Mouse (Mus musculus) kidney, embryonic 15.5 days (tissue): Measurements from ENCODE around the gene Gab2. TPM values are rescaled to one million over a fixed set of nuclear protein-coding genes. Genes with fewer than 3 reads are reported as not detected.

Source experiments
- ATAC-seq: fragments of 200-750 bp; cut with Nextera tagmentation; replicated peaks from 2 replicates; pipeline ENCODE4 v1.8.0; 2017; ENCODE audit warnings: moderate TSS enrichment; ENCODE audit not compliant: low FRiP score
- H3K27ac ChIP-seq: fragments of 300-500 bp; sonication (generic); 2 replicates; pipeline ENCODE4 v1.5.1; 2015; ENCODE audit warnings: mild to moderate bottlenecking, inconsistent platforms
- H3K27me3 ChIP-seq: fragments of 300-500 bp; sonication (generic); 2 replicates; pipeline ENCODE4 v1.6.1; 2015; ENCODE audit warnings: inconsistent platforms
- H3K36me3 ChIP-seq: fragments of 300-500 bp; sonication (generic); 2 replicates; pipeline ENCODE4 v1.6.1; 2015; ENCODE audit warnings: inconsistent platforms
- H3K4me1 ChIP-seq: fragments of 300-500 bp; sonication (generic); 2 replicates; pipeline ENCODE4 v1.6.1; 2015; ENCODE audit warnings: inconsistent platforms
- H3K4me2 ChIP-seq: fragments of 300-500 bp; sonication (generic); 2 replicates; pipeline ENCODE4 v1.6.1; 2015; ENCODE audit warnings: moderate library complexity, mild to moderate bottlenecking, inconsistent platforms
- H3K4me3 ChIP-seq: fragments of 300-500 bp; sonication (generic); replicated peaks from 2 replicates; pipeline ENCODE4 v1.5.1; 2015; ENCODE audit warnings: mild to moderate bottlenecking, inconsistent platforms
- H3K9ac ChIP-seq: fragments of 300-500 bp; sonication (generic); 2 replicates; pipeline ENCODE4 v1.6.1; 2015; ENCODE audit warnings: mild to moderate bottlenecking, inconsistent platforms
- H3K9me3 ChIP-seq: fragments of 300-500 bp; sonication (generic); replicated peaks from 2 replicates; pipeline ENCODE4 v1.6.1; 2016; ENCODE audit warnings: inconsistent platforms
- WGBS: fragments of 180-500 bp; shearing (Covaris S2); methylation state at CpG from one replicate; pipeline ENCODE4 v1.1.7; 2015; ENCODE audit warnings: mixed read lengths; 5-methylcytosine and 5-hydroxymethylcytosine counted together
- polyA plus RNA-seq: library from polyadenylated mRNA; unstranded; fragments of >200 nt; fragmentation: Nextera tagmentation; extraction: Ambion mirVana; gene quantifications from 2 replicates; pipeline ENCODE4 v1.2.1, GENCODE M21; 2015

Gene Gab2
- polyA plus RNA-seq = 13.1 and 14.5 TPM in 2 replicates

DNA sequence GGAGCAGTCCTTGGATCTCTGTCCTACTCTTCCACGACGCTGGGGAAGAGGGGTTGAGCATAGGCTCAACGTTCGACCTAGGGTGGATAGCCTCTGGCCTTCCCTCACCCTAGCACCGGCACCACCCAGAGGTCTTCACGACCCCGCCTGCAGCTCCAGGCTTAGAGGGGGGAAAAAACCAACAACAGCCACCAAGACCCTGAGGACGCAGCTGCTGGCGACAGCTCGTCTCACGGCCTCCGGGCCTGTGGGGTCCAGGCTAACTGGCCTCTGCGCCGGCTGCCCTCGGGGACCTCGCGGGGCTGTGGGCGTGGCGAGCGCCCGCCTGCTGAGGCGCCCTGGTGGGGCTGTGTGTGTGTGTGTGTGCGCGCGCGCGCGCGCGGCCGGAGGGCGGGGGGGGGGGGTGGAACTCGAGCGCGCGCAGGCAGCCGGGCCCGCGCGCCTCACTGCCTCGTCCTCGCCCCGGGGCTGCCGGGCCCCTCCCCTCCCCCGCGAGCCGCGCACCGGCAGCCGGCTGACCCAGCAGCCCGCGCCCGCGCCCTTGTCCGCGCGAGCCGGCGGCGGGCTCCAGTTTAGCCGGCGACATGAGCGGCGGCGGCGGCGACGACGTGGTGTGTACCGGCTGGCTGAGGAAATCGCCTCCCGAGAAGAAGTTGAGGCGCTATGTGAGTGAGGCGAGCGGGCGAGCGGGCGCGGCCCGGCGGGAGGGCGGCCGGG lies at the start of gene Gab2:
TSS of gene Gab2 (plus strand) at position 345 of the 717 bp plus-strand sequence.
- Histone ChIP-seq H3K4me2 (peak within 1 kb of the TSS; percentile 72), H3K27ac (peak within 1 kb of the TSS; percentile 96), H3K27me3 (no peaks in the 10 kb centered on the region), H3K4me3 (peak within 1 kb of the TSS; percentile 97), H3K36me3 (no peaks in the 10 kb centered on the region), H3K9me3 (no peaks in the 10 kb centered on the region), H3K9ac (peak within 1 kb of the TSS; percentile 94), H3K4me1 (peaks cover 58% of the 10 kb centered on the region)
- 1% methylated on average over 59 of the region's 83 CpGs for WGBS
- ATAC-seq = peak; percentile 87

DNA sequence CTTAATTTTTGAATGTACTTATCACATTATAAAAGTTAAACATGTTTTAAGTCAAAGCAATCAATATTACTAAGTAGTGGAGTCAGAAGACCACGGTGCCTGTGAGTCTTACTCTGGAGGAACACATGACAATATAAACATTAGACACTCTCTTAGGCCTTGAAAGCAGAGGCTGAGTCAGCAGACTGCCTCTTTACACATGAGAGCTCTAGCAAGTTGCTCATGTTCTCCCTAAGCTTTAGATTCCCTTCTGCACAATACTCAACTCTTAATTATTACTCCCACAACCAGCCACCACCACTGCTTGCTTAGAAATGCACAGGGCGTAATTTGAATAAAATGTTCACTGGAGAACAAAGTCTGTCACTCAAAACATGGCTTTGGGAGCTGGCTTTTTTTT lies 49.0 kb upstream of the Gab2 start:
- no peak overlapping the region for H3K4me2 ChIP-seq
- peak; percentile 86 for ATAC-seq
- no peaks in the 10 kb centered on the region for H3K27me3 ChIP-seq
- no peak overlapping the region for H3K9ac ChIP-seq
- 0 out of 2 replicates have a peak, but pooled peaks cover 4% of the 10 kb centered on the region for H3K36me3 ChIP-seq
- H3K4me1 ChIP-seq = no peaks in the 10 kb centered on the region
- WGBS = 51% methylated on average over 2 of the region's 2 CpGs
- no peak overlapping the region for H3K4me3 ChIP-seq
- H3K9me3 ChIP-seq = no peaks in the 10 kb centered on the region
- H3K27ac ChIP-seq = no peak overlapping the region

GRCm38 (mm10) chr7:97039641-97040040 lies 41.7 kb upstream of the Gab2 start:
- no peaks in the 10 kb centered on the region for H3K27me3 ChIP-seq
- 34% methylated on average over 4 of the region's 4 CpGs for WGBS
- no peaks in the 10 kb centered on the region for H3K4me1 ChIP-seq
- H3K9ac ChIP-seq = no peak overlapping the region
- ATAC-seq = peak; percentile 88
- no peak overlapping the region for H3K27ac ChIP-seq
- H3K36me3 ChIP-seq = peaks cover 11% of the 10 kb centered on the region; the same call in 1 of the 2 replicates
- H3K9me3 ChIP-seq = no peaks in the 10 kb centered on the region
- no peak overlapping the region for H3K4me3 ChIP-seq
- H3K4me2 ChIP-seq = no peak overlapping the region

GRCm38 (mm10) chr7:97041868-97042449 lies 39.4 kb upstream of the Gab2 start:
- no peak overlapping the region for H3K27ac ChIP-seq
- no peak overlapping the region for H3K4me2 ChIP-seq
- ATAC-seq = no peak
- H3K9ac ChIP-seq = no peak overlapping the region
- H3K4me1 ChIP-seq = no peaks in the 10 kb centered on the region
- no peaks in the 10 kb centered on the region for H3K9me3 ChIP-seq
- H3K27me3 ChIP-seq = no peaks in the 10 kb centered on the region
- peaks cover 12% of the 10 kb centered on the region; the same call in 1 of the 2 replicates for H3K36me3 ChIP-seq
- H3K4me3 ChIP-seq = no peak overlapping the region
- WGBS = 72% methylated on average over 6 of the region's 6 CpGs

DNA sequence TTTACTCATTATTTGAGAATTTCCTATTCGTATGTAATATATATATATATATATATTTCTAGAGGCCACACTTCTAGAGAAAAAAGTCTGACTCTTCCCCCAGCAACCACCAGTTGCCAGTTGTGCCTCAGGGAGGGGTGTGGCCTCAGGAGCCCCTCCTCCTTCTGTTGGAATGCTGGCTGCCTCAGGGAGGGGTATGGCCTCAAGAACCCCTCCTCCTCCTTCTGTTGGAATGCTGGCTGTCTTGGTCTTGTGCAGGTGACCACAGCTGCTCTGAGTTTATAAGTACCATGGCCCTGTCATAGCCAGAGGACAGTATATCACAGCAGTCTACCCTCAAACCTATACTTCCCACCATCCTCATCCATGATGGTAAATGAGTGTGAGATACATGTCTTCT lies 38.4 kb upstream of the Gab2 start:
- 92% methylated on average over 1 of the region's 1 CpGs for WGBS
- peaks cover 16% of the 10 kb centered on the region; the same call in 1 of the 2 replicates for H3K36me3 ChIP-seq
- H3K9me3 ChIP-seq = no peaks in the 10 kb centered on the region
- no peaks in the 10 kb centered on the region for H3K4me1 ChIP-seq
- no peak overlapping the region for H3K9ac ChIP-seq
- H3K4me3 ChIP-seq = no peak overlapping the region
- H3K27ac ChIP-seq = no peak overlapping the region
- H3K27me3 ChIP-seq = no peaks in the 10 kb centered on the region
- ATAC-seq = peak; percentile 82
- H3K4me2 ChIP-seq = no peak overlapping the region

GRCm38 (mm10) chr7:97060966-97061365 lies 20.4 kb upstream of the Gab2 start:
- Histone ChIP-seq H3K4me3 (no peak overlapping the region), H3K4me2 (no peak overlapping the region), H3K4me1 (no peaks in the 10 kb centered on the region), H3K27ac (no peak overlapping the region), H3K9me3 (no peaks in the 10 kb centered on the region), H3K9ac (no peak overlapping the region), H3K27me3 (no peaks in the 10 kb centered on the region), H3K36me3 (peaks cover 17% of the 10 kb centered on the region)
- 80% methylated on average over 2 of the region's 2 CpGs for WGBS
- no peak for ATAC-seq

DNA sequence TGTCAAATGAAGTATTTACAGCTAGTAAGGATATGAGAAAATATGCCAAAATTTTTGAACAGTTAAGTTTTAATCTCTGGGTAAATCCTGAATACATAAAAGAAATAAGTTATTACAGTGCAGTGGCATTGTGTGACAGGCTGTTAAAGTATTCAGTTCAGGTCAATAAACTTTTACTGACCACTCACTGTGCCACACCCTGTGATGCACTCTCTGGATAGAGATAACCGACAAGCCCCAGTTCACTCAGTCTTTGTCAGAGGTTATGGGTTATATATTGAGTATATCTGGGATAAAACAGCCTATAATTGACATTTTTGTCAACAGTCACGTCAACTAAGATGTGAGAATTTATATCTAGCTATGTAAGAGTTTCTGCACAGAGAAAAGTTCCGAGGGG lies 9.9 kb upstream of the Gab2 start:
- Histone ChIP-seq H3K4me3 (no peak overlapping the region), H3K27me3 (no peaks in the 10 kb centered on the region), H3K9ac (no peak overlapping the region), H3K27ac (no peak overlapping the region), H3K9me3 (no peaks in the 10 kb centered on the region), H3K4me2 (no peak overlapping the region), H3K36me3 (no peaks in the 10 kb centered on the region), H3K4me1 (peaks cover 10% of the 10 kb centered on the region)
- 50% methylated on average over 3 of the region's 3 CpGs for WGBS
- ATAC-seq = no peak; the same call in 1 of the 2 replicates

DNA sequence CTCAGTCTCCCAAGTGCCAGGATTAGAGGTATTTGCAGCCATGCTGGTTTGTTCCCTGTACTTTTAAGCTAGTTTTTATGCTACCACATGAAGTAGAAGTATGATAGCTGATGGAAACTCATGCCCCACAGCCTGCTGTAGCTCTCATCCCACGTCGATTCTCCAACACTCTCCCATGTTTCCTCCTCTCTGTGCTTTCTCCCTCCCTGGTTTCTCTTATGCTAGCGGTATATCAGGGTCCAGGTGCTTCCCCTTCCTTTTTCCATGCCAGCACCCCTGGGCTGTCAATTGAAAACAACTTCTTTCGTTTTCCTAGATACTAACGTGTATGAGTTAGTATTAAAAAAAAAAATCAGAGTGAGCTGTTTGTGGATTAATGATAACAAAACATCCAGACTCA lies 9.3 kb upstream of the Gab2 start:
- WGBS = 77% methylated on average over 5 of the region's 5 CpGs
- H3K9me3 ChIP-seq = no peaks in the 10 kb centered on the region
- ATAC-seq = no peak

DNA sequence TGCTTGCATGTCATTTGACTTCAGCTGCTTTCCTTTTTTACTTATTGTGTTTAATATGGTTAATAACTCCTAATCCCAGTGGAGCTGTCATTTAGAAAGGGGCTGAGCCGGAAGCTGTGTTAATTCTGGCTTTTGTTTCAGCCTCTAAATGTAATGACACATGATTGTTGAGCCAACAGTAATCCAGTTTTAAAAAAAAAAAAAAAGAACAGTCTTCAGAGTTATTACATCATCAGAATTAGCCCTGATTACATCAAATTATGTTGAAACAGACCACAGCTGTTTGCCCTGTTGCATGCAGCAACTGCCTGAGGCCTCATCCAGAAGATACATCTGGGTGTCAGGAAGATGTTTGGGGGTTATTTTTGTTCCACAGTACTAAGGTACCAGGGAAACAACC lies 6.4 kb upstream of the Gab2 start:
- Histone ChIP-seq H3K27ac (0 out of 2 replicates have a peak overlapping the region, but pooled peaks have one; percentile 5), H3K4me1 (peaks cover 27% of the 10 kb centered on the region), H3K9ac (no peak overlapping the region), H3K9me3 (no peaks in the 10 kb centered on the region), H3K4me2 (no peak overlapping the region), H3K4me3 (no peak overlapping the region), H3K36me3 (no peaks in the 10 kb centered on the region), H3K27me3 (no peaks in the 10 kb centered on the region)
- 69% methylated on average over 1 of the region's 1 CpGs for WGBS
- no peak for ATAC-seq

More for the DNA sequence above, 9.3 kb upstream of the Gab2 start:
- Histone ChIP-seq H3K27me3 (no peaks in the 10 kb centered on the region), H3K9ac (no peak overlapping the region), H3K4me3 (no peak overlapping the region), H3K4me1 (peaks cover 13% of the 10 kb centered on the region), H3K4me2 (no peak overlapping the region), H3K27ac (no peak overlapping the region), H3K36me3 (no peaks in the 10 kb centered on the region)

GRCm38 (mm10) chr7:97076977-97077376 lies 4.4 kb upstream of the Gab2 start:
- Histone ChIP-seq H3K4me2 (no peak overlapping the region), H3K4me3 (no peak overlapping the region), H3K36me3 (no peaks in the 10 kb centered on the region), H3K27me3 (no peaks in the 10 kb centered on the region), H3K9ac (no peak overlapping the region), H3K27ac (no peak overlapping the region), H3K4me1 (peaks cover 38% of the 10 kb centered on the region), H3K9me3 (no peaks in the 10 kb centered on the region)
- ATAC-seq = no peak

DNA sequence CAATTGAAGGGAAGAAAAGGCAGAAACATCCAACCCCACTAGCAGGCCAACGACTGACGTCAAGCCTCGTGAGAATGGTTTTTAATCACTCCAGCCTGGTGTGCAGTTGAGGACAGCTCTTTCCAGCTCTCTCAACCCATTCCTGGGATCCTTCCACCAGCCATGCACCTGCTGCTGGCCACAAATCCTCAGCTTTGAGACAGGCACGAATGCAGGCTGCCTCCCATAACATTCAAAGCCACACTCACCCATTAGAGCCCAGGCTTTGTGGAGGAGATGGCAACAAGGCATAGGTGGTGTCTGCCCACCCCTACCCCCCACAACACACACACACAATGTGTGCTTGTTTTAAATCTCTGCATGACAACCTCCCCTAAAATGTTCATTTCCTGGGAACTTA lies 2.7 kb upstream of the Gab2 start:
- Histone ChIP-seq H3K4me1 (peaks cover 47% of the 10 kb centered on the region), H3K27ac (peak overlapping the region; percentile 68), H3K36me3 (no peaks in the 10 kb centered on the region), H3K4me2 (no peak overlapping the region), H3K27me3 (no peaks in the 10 kb centered on the region), H3K9ac (no peak overlapping the region), H3K4me3 (no peak overlapping the region), H3K9me3 (no peaks in the 10 kb centered on the region)
- ATAC-seq = no peak
- WGBS = 26% methylated on average over 4 of the region's 4 CpGs

- Histone ChIP-seq H3K4me1 (peaks cover 51% of the 10 kb centered on the region), H3K9ac (no peak overlapping the region), H3K27me3 (no peaks in the 10 kb centered on the region), H3K27ac (0 out of 2 replicates have a peak overlapping the region, but pooled peaks have one; percentile 96), H3K4me3 (no peak overlapping the region), H3K4me2 (no peak overlapping the region), H3K9me3 (no peaks in the 10 kb centered on the region), H3K36me3 (no peaks in the 10 kb centered on the region)
- ATAC-seq = no peak
- 18% methylated on average over 6 of the region's 6 CpGs for WGBS
Measured at GRCm38 (mm10) chr7:97079145-97079544, 2.2 kb upstream of the Gab2 start.
